Mouse (Mus musculus) left cerebral cortex, postnatal 25 days (tissue): ENCODE results near the gene Nrxn1. TPM values are rescaled to one million over a fixed set of nuclear protein-coding genes. Genes with fewer than 3 reads are reported as not detected.
A peak's percentile ranks its signal among the peaks of the same experiment; 100 is the strongest.

ENCODE experiments used
- DNase-seq, 2 experiments: peaks; one replicate each; pipeline ENCODE4 v3.0.0; 2022; ENCODE audit warnings: low spot score in 2 of 2, mixed read lengths in 1 of 2
- intact Hi-C: fragments of 180-260 bp; cut with DNase I; formaldehyde crosslinking; loops from one replicate; pipeline ENCODE4 v1.15.1; 2025
- total RNA-seq, 2 experiments: library from RNA; stranded (reverse); gene quantifications; 2 replicates each; pipeline ENCODE4 v1.2.3; 2021

Gene Nrxn1
- total RNA-seq, 2 experiments from 2014 or later = 569 to 611 TPM

DNA sequence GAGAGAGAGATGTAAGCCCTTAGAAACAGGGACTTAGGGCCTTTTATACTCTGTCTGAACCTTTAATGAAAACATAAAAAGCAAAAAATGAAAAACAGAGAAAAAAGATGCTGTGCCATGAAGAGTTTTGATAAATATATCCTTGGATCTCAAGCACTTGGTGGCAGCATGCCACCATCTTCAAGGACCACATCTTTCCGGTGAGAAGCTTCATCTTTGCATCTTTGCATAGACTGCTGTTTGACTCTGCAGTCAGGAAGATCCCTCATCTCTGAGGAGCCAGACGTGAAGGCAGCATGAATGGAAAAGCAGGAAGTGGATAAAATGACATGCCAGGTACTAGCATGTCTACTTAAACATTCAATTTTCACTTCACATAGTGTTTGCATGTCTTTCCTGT is 586.8 kb downstream of the Nrxn1 start:
- intact Hi-C loops = no loop called here
- peak in 1 of 2 experiments; percentile 61 for DNase-seq

DNA sequence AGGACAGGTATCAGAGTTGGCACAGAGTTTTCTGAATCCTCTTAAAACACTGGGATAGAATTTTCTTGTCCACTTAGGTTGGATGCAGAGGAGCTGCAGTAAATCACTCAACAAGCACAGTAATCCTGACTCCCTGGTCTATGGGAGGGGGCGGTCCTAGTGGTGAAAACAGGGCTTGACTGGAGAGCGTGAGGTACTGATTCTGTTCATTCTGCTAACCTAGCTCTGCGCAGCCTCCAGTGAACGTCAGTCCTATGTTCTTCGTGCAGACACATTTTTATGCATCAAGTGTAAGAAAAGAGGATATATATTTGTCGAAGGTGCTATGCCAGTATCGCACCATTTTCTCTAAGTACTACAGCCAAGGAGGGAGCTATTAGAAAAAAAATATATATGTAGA is 588.9 kb downstream of the Nrxn1 start:
- peak in 1 of 2 experiments; percentile 62 for DNase-seq
- intact Hi-C loops = loop anchor here (5.0 kb wide), 1 partner anchor 852 kb away; no protein-coding TSS in a partner anchor

DNA sequence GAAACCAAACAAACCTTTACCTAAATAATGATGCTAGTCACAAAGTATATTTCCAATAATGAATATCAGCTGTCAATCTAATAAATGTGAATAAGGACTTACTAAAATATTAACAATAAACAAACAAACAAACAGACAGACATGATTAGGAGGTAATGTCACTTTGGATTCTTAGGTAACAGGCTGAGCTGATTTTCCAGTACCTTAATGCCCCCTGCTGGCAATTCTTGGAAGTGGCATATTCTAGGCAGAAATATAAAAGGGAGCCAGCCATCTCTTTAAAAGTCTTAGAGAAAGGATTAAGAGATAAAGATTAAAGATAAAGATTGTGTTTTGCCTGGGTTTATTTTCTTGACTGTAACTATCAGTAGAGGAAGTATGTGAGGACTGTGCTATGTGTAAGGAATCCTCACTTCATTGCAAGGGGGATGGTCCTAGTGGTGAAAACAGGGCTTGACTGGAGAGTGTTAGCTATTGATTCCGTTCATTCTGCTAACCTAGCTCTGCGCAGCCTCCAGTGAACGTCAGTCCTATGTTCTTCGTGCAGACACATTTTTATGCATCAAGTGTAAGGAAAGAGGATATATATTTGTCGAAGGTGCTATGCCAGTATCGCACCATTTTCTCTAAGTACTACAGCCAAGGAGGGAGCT is 591.7 kb downstream of the Nrxn1 start:
- peak; percentile 73 to 85 for DNase-seq
- intact Hi-C loops = loop anchor here (5.0 kb wide), 1 partner anchor 849 kb away; no protein-coding TSS in a partner anchor

DNA sequence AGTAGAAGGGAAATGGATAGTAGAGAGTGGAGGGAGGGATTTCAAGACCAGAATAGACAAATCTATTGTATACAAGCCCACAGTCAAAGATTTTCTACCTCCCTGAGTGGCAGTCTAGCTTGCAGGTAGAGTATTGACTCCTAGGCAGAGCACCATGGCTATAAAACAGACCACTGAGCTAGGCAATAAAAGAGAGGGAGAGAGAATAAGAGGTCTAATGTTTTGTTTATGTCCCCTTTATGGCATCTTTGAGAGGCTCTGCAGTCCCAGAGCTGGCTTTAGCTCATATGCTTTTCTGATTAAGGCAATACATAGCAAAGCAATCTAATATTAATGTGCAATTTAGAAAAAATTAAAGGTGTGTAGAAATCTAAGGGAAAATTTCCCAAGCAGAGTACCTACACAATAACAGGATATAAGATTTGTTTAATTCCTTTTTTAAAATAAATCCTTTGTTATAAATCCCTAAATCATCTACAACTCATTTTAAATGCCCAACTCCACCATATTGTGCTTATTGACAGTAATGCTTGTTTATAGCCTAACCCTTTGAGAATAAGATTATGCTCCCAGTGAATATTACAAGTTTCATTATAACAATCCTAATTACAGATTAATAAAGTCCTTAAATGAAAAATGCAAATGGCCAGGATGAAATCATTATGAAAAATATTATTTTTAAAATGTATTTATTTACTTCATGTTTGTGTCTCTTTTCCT is 613.2 kb downstream of the Nrxn1 start:
- no peak for DNase-seq
- intact Hi-C loops = no loop called here

DNA sequence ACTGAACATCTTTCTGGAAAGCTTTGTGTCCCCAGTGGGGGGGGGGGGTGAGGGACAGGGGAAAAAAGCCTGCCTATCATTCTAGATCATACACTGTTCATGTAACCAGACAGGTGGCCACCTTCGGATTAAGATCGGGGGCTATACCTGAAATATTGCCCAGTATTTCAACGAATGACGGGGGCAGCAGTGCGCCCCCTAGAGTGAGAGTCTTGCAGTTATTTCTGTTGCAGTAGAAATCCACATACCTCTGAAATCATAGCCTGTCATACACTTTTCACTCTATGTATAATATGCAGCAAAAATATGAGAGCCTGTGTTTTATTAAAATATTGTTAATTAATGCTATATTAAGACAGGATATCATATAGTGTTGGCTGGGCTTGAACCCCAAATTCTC is 636.1 kb downstream of the Nrxn1 start:
- no peak for DNase-seq
- intact Hi-C loops = loop anchor here (10.0 kb wide), 1 partner anchor 372 kb away; no protein-coding TSS in a partner anchor

DNA sequence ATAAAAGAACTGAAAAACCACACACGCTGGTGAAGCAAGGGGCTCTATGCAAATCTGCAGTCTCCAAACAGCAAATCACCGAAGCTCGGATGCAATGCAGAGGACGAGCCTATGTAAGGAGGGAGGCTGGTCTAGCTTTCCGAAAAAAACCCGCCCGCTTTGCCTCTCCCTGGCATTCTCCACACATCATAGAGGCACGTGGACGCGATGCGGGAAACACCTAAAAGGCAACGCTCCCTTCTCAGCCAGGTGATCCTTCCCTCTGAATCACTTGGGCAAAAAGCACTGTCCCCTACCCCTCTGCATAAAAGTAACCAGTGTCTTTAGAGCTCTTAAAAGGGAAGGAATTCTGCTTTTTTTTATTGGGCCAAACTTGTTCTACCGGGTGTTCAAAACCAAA is 637.0 kb downstream of the Nrxn1 start:
- intact Hi-C loops = loop anchor here (10.0 kb wide), 1 partner anchor 371 kb away; no protein-coding TSS in a partner anchor
- DNase-seq = peak; percentile 69 to 91

DNA sequence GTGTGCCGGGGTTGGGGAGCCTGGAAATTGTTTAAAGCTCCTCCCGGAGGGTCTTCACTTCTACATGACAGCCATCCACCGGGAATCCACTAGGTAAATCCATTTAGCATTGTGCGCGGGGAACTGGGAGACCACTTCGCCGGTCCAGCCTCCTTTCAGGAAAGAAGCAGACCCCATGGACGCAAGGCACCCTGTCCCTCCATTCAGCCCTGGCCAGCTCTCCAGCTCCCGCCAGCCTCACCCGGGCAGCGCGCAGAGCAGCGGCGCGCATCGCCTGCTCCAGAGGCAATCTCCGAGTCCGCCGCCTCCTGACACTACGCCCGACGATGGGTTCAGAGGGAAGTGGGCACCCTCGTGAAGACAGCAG is 637.5 kb downstream of the Nrxn1 start:
- intact Hi-C loops = loop anchor here (10.0 kb wide), 1 partner anchor 371 kb away; no protein-coding TSS in a partner anchor

DNA sequence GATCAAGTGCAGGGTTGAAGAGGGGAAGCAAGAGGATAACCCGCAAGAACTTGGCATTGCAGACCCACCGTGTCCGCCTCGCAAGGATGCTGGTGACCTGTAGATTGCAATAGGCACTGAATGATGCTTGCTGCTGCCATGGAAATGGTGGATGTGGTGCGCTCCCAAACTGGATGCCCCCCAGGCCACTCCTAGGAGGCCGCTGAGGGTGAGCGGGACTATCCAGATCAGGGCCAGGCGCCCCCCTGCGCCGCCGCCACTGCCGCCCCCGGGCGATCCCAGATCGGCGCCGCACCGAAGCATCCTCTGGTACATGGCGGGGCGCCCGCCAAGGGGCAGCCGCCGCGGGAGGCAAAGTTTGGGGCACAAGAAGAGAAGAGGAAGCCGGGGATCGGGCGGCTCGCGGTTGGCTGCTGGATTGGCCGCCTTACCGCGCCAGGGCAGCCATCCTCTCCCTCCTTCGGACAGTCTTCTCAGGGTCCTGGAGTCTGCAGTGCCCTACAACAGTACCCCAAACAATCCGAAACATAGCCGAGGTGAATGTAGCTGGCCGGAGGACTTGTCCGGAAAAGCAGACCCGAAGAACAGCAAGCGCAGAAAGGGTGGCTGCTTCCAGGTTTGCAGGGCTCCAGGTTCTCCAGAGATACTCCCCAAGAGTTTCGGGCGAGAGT is 638.0 kb downstream of the Nrxn1 start:
- DNase-seq = peak; percentile 43 to 47
- intact Hi-C loops = loop anchor here (5.0 to 10.0 kb wide), 2 partner anchors 122 to 370 kb away; no protein-coding TSS in a partner anchor

More for the DNA sequence above, 637.5 kb downstream of the Nrxn1 start:
- DNase-seq = peak; percentile 51 to 54

DNA sequence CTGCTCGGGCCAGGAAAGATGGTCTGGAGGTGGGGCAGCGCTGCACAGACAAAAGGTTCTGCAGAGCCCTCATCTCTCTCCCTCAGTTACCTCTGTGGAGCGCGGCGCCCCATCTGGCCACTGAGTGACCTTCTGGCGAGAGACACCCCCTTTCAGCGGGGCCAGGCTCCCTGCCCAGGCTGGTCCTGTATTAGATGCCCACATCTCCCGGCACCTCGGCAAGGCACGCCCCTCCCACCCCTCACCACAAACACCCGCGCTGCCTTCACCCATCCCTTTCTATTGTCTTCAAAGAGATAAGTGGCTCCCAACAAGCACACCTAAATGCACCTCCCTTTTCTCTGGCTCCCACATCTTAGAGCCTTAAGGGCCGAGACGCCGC is 638.5 kb downstream of the Nrxn1 start:
- DNase-seq = peak; percentile 27 to 47
- intact Hi-C loops = loop anchor here (5.0 to 10.0 kb wide), 2 partner anchors 123 to 370 kb away; no protein-coding TSS in a partner anchor

DNA sequence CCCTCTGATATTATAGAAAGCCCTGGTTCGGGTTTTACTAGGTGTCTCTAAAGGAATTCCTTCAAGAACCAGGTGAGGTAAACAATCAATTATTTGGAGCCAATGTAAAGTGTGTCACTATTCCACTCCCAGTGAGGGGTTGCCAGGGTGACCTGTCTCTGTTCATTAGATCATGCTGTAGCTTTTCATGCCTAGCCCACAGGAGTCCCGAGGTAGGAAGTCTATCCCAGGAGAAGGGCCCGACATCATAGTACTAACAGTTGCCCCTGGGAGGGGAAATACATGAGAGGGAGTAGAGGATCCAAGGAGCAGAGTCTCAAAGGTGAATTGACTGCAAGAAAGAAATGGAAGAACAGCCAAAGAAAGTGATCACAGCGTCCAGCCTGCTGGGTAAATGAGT is 639.6 kb downstream of the Nrxn1 start:
- intact Hi-C loops = loop anchor here (5.0 to 10.0 kb wide), 2 partner anchors 124 to 368 kb away; no protein-coding TSS in a partner anchor

DNA sequence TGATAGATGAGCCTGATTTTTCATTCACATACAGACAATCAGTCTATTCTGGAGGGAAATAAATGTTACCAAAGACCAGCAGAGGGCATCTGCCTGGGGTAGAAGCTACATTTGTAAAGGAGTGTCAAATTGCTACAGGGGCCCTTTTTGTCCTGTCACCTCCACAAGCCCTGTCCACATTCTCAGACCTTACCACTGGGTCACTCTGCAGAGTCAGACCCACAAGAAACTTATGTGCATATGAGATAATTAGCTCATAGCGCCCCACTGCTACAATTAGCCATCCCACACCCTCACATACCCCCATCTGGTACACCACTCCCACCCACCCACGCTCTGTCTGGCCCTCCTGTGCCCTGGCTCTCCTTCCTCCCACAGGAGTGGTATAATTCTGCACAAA is 640.1 kb downstream of the Nrxn1 start:
- intact Hi-C loops = loop anchor here (5.0 to 10.0 kb wide), 2 partner anchors 125 to 368 kb away; no protein-coding TSS in a partner anchor
- peak; percentile 31 to 45 for DNase-seq

More for the DNA sequence above, 639.6 kb downstream of the Nrxn1 start:
- no peak for DNase-seq

DNA sequence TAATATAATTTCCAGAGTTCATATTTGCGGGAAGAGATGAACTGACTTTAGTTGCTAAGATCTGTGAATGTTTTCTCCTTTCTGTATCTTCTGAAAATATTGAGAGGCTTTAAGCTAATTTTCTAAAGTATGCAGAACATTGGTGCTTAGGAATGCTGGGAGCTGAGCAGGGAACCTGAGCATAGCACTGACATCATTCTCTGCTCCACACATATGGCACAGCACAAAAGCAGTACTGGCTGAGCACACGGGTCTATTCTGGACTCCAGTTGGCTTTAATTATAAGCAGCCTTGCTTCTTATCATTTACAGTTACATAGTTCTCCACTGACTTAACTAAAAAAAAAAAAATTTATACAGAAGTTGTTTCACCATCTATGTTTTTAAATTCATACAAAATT is 641.5 kb downstream of the Nrxn1 start:
- intact Hi-C loops = loop anchor here (5.0 to 10.0 kb wide), 2 partner anchors 126 to 367 kb away; no protein-coding TSS in a partner anchor
- peak in 1 of 2 experiments; percentile 69 for DNase-seq

DNA sequence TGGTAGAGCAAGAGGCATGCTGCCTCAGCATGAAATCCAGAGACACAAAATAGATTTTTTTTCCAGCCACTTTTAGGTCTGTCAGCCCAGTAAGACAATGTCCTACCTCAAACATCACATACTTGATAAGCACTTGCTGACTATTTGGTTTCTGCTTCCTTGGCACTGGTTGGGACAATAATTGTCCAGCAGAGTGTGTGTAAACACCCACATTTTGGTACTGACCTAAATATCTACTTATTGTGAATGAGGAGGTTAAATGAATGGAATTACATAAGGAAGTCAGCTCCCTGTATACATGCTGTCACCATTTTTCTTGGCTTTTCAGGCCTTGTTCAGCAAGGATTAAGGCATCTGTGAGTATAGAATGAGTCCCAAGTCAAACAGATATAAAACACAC is 649.8 kb downstream of the Nrxn1 start:
- DNase-seq = no peak
- intact Hi-C loops = no loop called here

DNA sequence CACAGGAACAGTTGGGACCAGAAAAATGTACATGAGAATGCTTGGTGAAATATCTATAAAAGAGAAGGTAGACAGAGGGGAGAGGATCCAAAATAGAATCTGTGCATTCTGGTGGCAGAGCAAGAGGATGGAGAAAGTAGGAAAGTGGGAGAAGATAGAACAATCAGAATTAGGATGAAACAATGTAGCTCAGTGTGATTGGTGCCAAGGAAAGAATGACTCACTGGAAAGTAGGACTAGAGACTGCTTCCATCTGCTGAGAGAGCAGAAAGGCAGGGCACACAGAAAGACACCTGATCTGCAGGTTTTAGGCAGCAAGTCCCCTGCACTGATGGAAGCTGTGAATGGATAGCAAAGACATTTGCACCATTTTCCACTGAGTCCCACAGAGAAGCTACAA is 657.0 kb downstream of the Nrxn1 start:
- intact Hi-C loops = no loop called here
- DNase-seq = peak in 1 of 2 experiments; percentile 89

DNA sequence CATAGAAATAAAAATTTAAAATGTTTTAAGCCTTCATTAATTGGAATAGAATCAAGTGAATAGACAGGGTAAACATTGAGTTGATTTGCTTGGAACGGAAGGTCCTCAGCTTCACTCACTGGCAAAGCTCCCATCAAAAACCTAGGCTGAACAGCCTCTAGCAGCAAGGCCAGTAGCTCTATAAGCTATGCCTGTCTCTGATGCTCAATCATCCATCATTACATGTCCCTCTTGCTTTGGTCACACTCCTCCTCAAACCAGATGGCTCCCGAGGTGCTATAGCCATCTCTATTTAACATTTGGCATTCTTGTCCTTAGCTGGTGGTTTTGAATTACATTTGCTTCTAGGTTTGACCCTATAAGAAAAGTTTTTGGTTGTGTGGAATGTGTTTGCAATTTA is 657.5 kb downstream of the Nrxn1 start:
- DNase-seq = no peak
- intact Hi-C loops = no loop called here

DNA sequence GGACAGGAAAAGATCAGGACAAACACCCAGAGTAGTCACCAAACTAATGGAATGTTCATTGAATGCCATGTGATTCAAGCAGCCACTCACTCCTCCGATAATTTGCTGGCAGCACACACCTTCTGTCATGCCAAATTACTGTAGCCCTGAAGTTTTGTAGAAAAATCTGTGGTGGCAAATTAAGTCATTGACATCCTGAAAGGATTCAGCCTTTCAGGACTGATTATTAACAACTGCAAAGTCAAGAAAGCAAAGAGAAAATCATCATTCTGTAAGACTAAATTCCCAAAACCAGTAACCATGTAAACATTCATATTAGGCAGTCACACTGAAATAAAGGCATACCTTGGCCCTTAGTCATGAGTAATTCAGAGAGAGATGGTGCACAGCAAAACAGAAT is 662.7 kb downstream of the Nrxn1 start:
- intact Hi-C loops = no loop called here
- no peak for DNase-seq

DNA sequence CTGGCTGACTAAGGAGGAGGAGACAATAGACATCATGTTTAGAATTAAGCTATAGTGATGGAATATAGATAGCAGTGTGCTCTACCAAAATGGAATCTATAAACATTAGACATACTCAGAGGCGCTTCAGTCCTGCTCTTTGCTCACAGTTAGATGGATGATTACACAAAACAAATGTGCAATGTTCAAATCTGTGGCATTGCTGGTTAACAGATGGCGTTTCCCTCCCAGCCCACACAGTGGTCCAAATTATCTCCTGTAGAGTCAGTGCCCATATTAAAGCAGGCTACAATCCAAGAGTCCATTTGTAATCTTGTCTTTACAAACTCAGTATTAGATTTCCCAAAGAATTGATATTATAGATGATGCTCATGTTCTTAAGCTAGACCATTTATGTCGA is 666.9 kb downstream of the Nrxn1 start:
- intact Hi-C loops = no loop called here
- peak in 1 of 2 experiments; percentile 69 for DNase-seq

DNA sequence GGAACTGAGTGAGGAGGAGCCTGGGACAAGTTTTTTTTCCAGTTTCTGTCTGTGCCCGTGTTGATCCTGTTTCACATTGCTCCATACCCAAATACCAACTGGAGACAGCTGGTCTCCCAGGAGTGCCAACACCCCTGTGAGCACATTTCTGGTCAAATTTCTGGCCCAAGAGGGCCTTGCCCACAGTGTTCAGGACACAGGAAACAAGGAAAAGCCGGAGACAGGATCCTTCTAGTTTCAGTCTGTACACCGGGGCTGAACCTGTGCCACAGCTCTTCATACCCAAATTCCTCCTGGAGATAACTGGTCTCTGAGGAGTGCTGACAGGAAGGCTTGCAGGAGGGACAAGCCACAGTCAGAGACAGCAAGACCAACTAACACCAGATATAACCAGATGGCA is 670.3 kb downstream of the Nrxn1 start:
- no peak for DNase-seq
- intact Hi-C loops = no loop called here

DNA sequence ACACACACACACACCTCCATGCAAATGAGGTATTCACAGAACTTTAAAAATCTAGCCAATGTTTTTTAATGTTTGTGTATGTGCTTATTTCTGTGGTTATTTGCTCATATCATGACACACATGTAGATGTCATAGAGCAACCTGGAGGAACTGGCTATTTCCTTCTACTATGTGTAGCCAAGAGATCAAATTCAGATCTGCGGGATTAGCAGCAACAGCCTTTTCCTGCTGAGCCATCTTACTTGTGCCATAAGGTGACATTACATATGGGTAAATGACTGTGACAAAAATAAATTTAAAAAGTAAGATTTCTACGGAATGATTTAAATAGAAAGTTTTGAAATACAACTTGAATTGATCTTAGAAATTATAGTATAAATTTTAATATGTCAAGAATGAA is 672.1 kb downstream of the Nrxn1 start:
- DNase-seq = no peak
- intact Hi-C loops = no loop called here

DNA sequence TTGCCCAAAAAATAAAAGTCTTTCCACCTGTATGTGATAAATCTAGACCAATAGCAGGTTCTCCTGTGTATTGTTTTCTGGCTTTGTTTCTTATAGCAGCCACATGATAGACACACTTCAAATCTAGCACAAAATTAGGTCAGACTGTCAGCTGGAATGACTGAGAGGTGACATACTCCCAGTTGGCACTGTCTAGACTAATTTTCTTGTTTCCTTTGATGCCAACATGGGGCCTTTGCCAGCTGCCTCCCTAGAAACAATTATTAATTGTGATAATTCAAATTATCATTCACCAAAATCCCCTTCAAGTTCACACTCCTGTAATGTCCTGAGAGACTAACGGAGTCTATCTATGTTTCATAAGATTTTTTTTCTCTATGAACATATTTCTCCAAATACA is 673.3 kb downstream of the Nrxn1 start:
- intact Hi-C loops = no loop called here
- no peak for DNase-seq
